Mouse (Mus musculus): ENCODE data around the gene Cobl. TPM values are rescaled to one million over a fixed set of nuclear protein-coding genes. Genes with fewer than 3 reads are reported as not detected.

Gene Cobl
- polyA plus RNA-seq, 1 experiment: 4.4 TPM

DNA sequence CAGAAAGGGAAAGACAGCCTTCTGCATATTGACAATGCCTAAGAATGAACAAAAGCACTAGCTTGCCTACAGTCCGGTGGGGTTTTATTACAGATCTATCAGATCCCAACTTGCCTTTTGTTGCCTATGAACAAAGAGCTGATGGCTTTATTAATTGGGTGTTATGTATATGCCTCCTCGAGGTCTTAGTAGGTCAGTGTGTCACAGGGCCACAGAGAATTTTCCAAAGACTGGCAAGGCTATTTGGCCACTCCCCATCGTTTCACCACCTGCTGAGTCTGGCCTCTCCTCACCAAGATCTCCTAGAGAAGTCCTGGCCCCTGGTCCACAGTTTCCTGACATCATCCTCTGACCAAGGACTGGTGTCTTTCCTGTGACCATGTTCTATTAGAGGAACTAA is 83.7 kb downstream of the Cobl start:
- Histone ChIP-seq H3K4me1 (ENCODE audit: control insufficient read depth, insufficient read depth, insufficient read length, low read length) (peaks cover 2% of the 10 kb centered on the region; the same call in 1 of the 2 replicates), H3K27ac (replicated peaks; ENCODE audit: low read depth, low read length) (no peak overlapping the region), H3K4me3 (ENCODE audit: insufficient read depth, low read depth, low read length) (no peak overlapping the region)

GRCm38 (mm10) chr11:12376628-12377027 is 88.1 kb downstream of the Cobl start:
- Histone ChIP-seq H3K4me1 (ENCODE audit: control insufficient read depth, insufficient read depth, insufficient read length, low read length) (peaks cover 2% of the 10 kb centered on the region; the same call in 1 of the 2 replicates), H3K4me3 (ENCODE audit: insufficient read depth, low read depth, low read length) (no peak overlapping the region), H3K27ac (replicated peaks; ENCODE audit: low read depth, low read length) (no peak overlapping the region)

GRCm38 (mm10) chr11:12373106-12374098 is 91.4 kb downstream of the Cobl start:
- H3K4me3 ChIP-seq (ENCODE audit: insufficient read depth, low read depth, low read length): no peak overlapping the region
- H3K27ac ChIP-seq (replicated peaks; ENCODE audit: low read depth, low read length): no peak overlapping the region
- H3K4me1 ChIP-seq (ENCODE audit: control insufficient read depth, insufficient read depth, insufficient read length, low read length): no peaks in the 10 kb centered on the region

- no peak overlapping the region for H3K4me3 ChIP-seq (ENCODE audit: insufficient read depth, low read depth, low read length)
- H3K27ac ChIP-seq (replicated peaks; ENCODE audit: low read depth, low read length): no peak overlapping the region
- no peaks in the 10 kb centered on the region for H3K4me1 ChIP-seq (ENCODE audit: control insufficient read depth, insufficient read depth, insufficient read length, low read length)
Measured at GRCm38 (mm10) chr11:12370957-12371356, 93.8 kb downstream of the Cobl start.

- H3K27ac ChIP-seq (replicated peaks; ENCODE audit: low read depth, low read length): peak overlapping the region; percentile 46
- no peak overlapping the region for H3K4me3 ChIP-seq (ENCODE audit: insufficient read depth, low read depth, low read length)
- H3K4me1 ChIP-seq (ENCODE audit: control insufficient read depth, insufficient read depth, insufficient read length, low read length): no peaks in the 10 kb centered on the region
Measured at GRCm38 (mm10) chr11:12367426-12368178, 97.2 kb downstream of the Cobl start.

GRCm38 (mm10) chr11:12359336-12360000 is 105.3 kb downstream of the Cobl start:
- Histone ChIP-seq H3K4me1 (ENCODE audit: control insufficient read depth, insufficient read depth, insufficient read length, low read length) (peaks cover 6% of the 10 kb centered on the region), H3K4me3 (ENCODE audit: insufficient read depth, low read depth, low read length) (no peak overlapping the region), H3K27ac (replicated peaks; ENCODE audit: low read depth, low read length) (no peak overlapping the region)

GRCm38 (mm10) chr11:12358602-12359001 is 106.2 kb downstream of the Cobl start:
- peak overlapping the region; percentile 20; the same call in 1 of the 2 replicates for H3K27ac ChIP-seq (replicated peaks; ENCODE audit: low read depth, low read length)
- no peak overlapping the region for H3K4me3 ChIP-seq (ENCODE audit: insufficient read depth, low read depth, low read length)
- peaks cover 6% of the 10 kb centered on the region for H3K4me1 ChIP-seq (ENCODE audit: control insufficient read depth, insufficient read depth, insufficient read length, low read length)

GRCm38 (mm10) chr11:12355681-12356080 is 109.1 kb downstream of the Cobl start:
- no peak overlapping the region; the same call in 1 of the 2 replicates for H3K27ac ChIP-seq (replicated peaks; ENCODE audit: low read depth, low read length)
- no peak overlapping the region for H3K4me3 ChIP-seq (ENCODE audit: insufficient read depth, low read depth, low read length)
- H3K4me1 ChIP-seq (ENCODE audit: control insufficient read depth, insufficient read depth, insufficient read length, low read length): peaks cover 6% of the 10 kb centered on the region

DNA sequence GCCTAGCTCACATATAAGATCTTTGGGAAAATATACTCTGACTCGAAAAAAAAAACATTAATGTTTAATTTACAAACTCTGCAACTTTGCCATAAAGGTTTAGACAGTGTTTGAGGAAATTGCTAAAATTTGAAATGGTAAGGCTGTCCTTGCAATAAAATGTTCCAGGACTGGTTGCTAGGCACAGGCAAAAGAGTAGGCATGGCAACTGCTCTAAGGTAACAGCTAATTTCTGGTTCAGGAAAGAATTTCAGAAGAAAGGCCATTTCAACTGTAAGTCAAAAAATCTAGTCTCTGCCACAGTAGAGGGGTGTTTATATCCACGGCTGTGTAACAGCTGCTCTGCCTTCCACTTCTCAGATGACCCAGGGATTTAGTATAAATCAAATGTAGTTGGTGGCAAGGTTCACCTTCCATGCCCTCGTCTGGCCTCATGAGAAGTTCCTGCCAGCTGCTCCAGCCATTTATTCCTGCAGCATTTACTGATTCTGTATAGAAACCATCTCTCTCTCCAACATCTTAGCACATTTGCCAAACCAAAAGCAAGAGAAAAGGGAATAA is 113.7 kb downstream of the Cobl start:
- Histone ChIP-seq H3K4me1 (ENCODE audit: control insufficient read depth, insufficient read depth, insufficient read length, low read length) (peaks cover 2% of the 10 kb centered on the region), H3K4me3 (ENCODE audit: insufficient read depth, low read depth, low read length) (no peak overlapping the region), H3K27ac (replicated peaks; ENCODE audit: low read depth, low read length) (no peak overlapping the region)

- no peak overlapping the region for H3K4me3 ChIP-seq (ENCODE audit: insufficient read depth, low read depth, low read length)
- H3K27ac ChIP-seq (replicated peaks; ENCODE audit: low read depth, low read length): no peak overlapping the region; the same call in 1 of the 2 replicates
- H3K4me1 ChIP-seq (ENCODE audit: control insufficient read depth, insufficient read depth, insufficient read length, low read length): no peaks in the 10 kb centered on the region; the same call in 1 of the 2 replicates
Measured at GRCm38 (mm10) chr11:12350086-12350485, 114.7 kb downstream of the Cobl start.

DNA sequence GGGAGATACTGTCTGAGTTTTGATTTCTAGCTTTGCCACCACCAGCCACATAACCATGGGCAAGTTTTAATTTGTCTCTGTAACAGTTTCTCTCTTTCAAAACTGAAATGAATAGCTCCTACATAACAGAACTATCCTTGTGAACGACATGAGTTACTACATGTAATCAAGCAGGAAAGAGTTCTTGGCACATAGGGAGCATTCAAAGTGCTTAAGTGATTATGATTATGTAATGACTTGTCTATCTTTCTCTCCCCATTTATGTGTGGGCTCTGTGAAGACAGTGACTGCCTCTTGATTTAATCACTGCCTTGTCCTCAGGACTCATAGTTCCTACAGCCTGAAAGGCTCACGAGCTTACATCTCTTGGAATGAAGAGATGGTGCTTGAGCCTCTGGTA is 118.3 kb downstream of the Cobl start:
- H3K4me1 ChIP-seq (ENCODE audit: control insufficient read depth, insufficient read depth, insufficient read length, low read length): no peaks in the 10 kb centered on the region
- no peak overlapping the region for H3K4me3 ChIP-seq (ENCODE audit: insufficient read depth, low read depth, low read length)
- H3K27ac ChIP-seq (replicated peaks; ENCODE audit: low read depth, low read length): no peak overlapping the region

- no peaks in the 10 kb centered on the region for H3K4me1 ChIP-seq (ENCODE audit: control insufficient read depth, insufficient read depth, insufficient read length, low read length)
- no peak overlapping the region for H3K27ac ChIP-seq (replicated peaks; ENCODE audit: low read depth, low read length)
- no peak overlapping the region for H3K4me3 ChIP-seq (ENCODE audit: insufficient read depth, low read depth, low read length)
Measured at GRCm38 (mm10) chr11:12343686-12344085, 121.1 kb downstream of the Cobl start.

GRCm38 (mm10) chr11:12340697-12341096 is 124.1 kb downstream of the Cobl start:
- Histone ChIP-seq H3K4me1 (ENCODE audit: control insufficient read depth, insufficient read depth, insufficient read length, low read length) (no peaks in the 10 kb centered on the region), H3K4me3 (ENCODE audit: insufficient read depth, low read depth, low read length) (no peak overlapping the region), H3K27ac (replicated peaks; ENCODE audit: low read depth, low read length) (no peak overlapping the region)

DNA sequence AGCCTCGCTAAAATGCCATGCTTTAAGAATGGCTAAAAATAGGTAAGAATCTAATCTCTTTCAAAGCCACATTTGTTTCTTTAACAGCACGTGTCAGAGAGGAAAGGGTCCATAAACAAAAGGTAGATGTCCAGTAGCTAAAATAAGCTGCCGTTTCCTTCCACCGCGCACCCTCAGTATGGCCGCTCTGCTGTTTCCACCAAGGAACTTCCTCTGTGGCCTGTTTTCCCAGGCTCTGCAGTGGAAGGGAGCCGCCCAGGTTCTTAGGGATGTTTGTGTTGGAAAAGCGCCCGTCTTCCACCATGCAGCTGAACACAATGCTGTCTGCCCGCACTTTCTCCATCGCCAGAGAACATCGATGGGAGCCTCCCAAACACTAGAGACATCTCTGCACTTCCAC is 128.6 kb downstream of the Cobl start:
- peaks cover 3% of the 10 kb centered on the region; the same call in 1 of the 2 replicates for H3K4me1 ChIP-seq (ENCODE audit: control insufficient read depth, insufficient read depth, insufficient read length, low read length)
- H3K4me3 ChIP-seq (ENCODE audit: insufficient read depth, low read depth, low read length): no peak overlapping the region
- H3K27ac ChIP-seq (replicated peaks; ENCODE audit: low read depth, low read length): peak overlapping the region; percentile 68

Data from brown adipose tissue, adult 24 weeks (tissue).